Mouse (Mus musculus) embryo, embryonic 11.5 days (tissue): ENCODE data around the gene Tecpr1.

Experiments used
- DNase-seq: peaks from one replicate; pipeline ENCODE4 v3.0.0-alpha.2; 2012; ENCODE audit warnings: low read depth, low spot score

The Tecpr1 gene

GRCm38 (mm10) chr5:144251876-144252577, 28.6 kb upstream of the Tecpr1 start:
- DNase-seq: no peak

GRCm38 (mm10) chr5:144249871-144250270, 26.5 kb upstream of the Tecpr1 start:
- DNase-seq: no peak

GRCm38 (mm10) chr5:144247906-144248585, 24.6 kb upstream of the Tecpr1 start:
- DNase-seq: no peak

- no peak for DNase-seq
Measured at GRCm38 (mm10) chr5:144247307-144247706, 23.9 kb upstream of the Tecpr1 start.

- DNase-seq: no peak
Measured at GRCm38 (mm10) chr5:144246669-144247068, 23.3 kb upstream of the Tecpr1 start.

- no peak for DNase-seq
Measured at GRCm38 (mm10) chr5:144245592-144245991, 22.2 kb upstream of the Tecpr1 start.

GRCm38 (mm10) chr5:144243901-144244487, 20.6 kb upstream of the Tecpr1 start, which contains the start of gene Bri3:
Bri3 (plus strand) TSS chr5:144244437.
- DNase-seq: no peak

- DNase-seq: no peak
Measured at GRCm38 (mm10) chr5:144238969-144239368, 15.6 kb upstream of the Tecpr1 start.

GRCm38 (mm10) chr5:144234714-144235113, 11.3 kb upstream of the Tecpr1 start:
- DNase-seq: no peak

- DNase-seq: no peak
Measured at GRCm38 (mm10) chr5:144234222-144234621, 10.8 kb upstream of the Tecpr1 start.

GRCm38 (mm10) chr5:144232531-144232930, 9.1 kb upstream of the Tecpr1 start:
- no peak for DNase-seq

- DNase-seq: no peak
Measured at GRCm38 (mm10) chr5:144231410-144231809, 8.0 kb upstream of the Tecpr1 start.

GRCm38 (mm10) chr5:144230216-144230615, 6.8 kb upstream of the Tecpr1 start:
- DNase-seq: no peak

- DNase-seq: no peak
Measured at GRCm38 (mm10) chr5:144226220-144226619, 2.8 kb upstream of the Tecpr1 start.

GRCm38 (mm10) chr5:144223899-144224816, 743 bp upstream of the Tecpr1 start:
- DNase-seq: no peak

- DNase-seq: peak; percentile 7
Measured at GRCm38 (mm10) chr5:144222811-144223502, 458 bp downstream of the Tecpr1 start.

GRCm38 (mm10) chr5:144221305-144221704, 2.1 kb downstream of the Tecpr1 start:
- no peak for DNase-seq

GRCm38 (mm10) chr5:144219936-144220335, 3.5 kb downstream of the Tecpr1 start:
- DNase-seq: no peak

GRCm38 (mm10) chr5:144219306-144219705, 4.1 kb downstream of the Tecpr1 start:
- DNase-seq: no peak

GRCm38 (mm10) chr5:144218061-144218460, 5.4 kb downstream of the Tecpr1 start:
- DNase-seq: no peak

- no peak for DNase-seq
Measured at GRCm38 (mm10) chr5:144215992-144216391, 7.4 kb downstream of the Tecpr1 start.
